Mouse (Mus musculus) intestine, postnatal 0 days (tissue): ENCODE measurements around the gene Mettl24. TPM values are rescaled to one million over a fixed set of nuclear protein-coding genes. Genes with fewer than 3 reads are reported as not detected.
A peak's percentile ranks its signal among the peaks of the same experiment; 100 is the strongest.

Source experiments
- ATAC-seq: fragments of 200-750 bp; cut with Nextera tagmentation; 2 replicates; pipeline ENCODE4 v1.8.0; 2017; ENCODE audit warnings: mild to moderate bottlenecking, moderate TSS enrichment, moderate library complexity
- H3K27ac ChIP-seq: fragments of 300-500 bp; sonication (generic); 2 replicates; pipeline ENCODE4 v1.5.1; 2014; ENCODE audit warnings: mild to moderate bottlenecking, low read depth, low read length, moderate library complexity
- H3K27me3 ChIP-seq: fragments of 300-500 bp; sonication (generic); replicated peaks from 2 replicates; pipeline ENCODE4 v1.6.1; 2014; ENCODE audit warnings: low read length, mixed read lengths; ENCODE audit not compliant: control insufficient read depth, insufficient read depth
- H3K36me3 ChIP-seq: fragments of 300-500 bp; sonication (generic); 2 replicates; pipeline ENCODE4 v1.6.1; 2014; ENCODE audit warnings: mild to moderate bottlenecking, moderate library complexity; ENCODE audit not compliant: control insufficient read depth, insufficient read depth
- H3K4me1 ChIP-seq: fragments of 300-500 bp; sonication (generic); replicated peaks from 2 replicates; pipeline ENCODE4 v1.6.1; 2014; ENCODE audit warnings: antibody characterized with exemption, low read length, mixed read lengths; ENCODE audit not compliant: control insufficient read depth, insufficient read depth
- H3K4me2 ChIP-seq: fragments of 300-500 bp; sonication (generic); replicated peaks from 2 replicates; pipeline ENCODE4 v1.6.1; 2014; ENCODE audit warnings: low read depth, mild to moderate bottlenecking, moderate library complexity
- H3K4me3 ChIP-seq: fragments of 300-500 bp; sonication (generic); 2 replicates; pipeline ENCODE4 v1.5.1; 2014; ENCODE audit warnings: low read depth, low read length
- H3K9ac ChIP-seq: fragments of 300-500 bp; sonication (generic); 2 replicates; pipeline ENCODE4 v1.6.1; 2014; ENCODE audit warnings: mild to moderate bottlenecking, low read depth, low read length
- H3K9me3 ChIP-seq: fragments of 300-500 bp; sonication (generic); 2 replicates; pipeline ENCODE4 v1.6.1; 2016; ENCODE audit warnings: mixed run types; ENCODE audit not compliant: control insufficient read depth
- CTCF ChIP-seq: sonication (generic); IDR thresholded peaks from 2 replicates; pipeline ENCODE4 v1.5.1; 2016; ENCODE audit warnings: low read depth, mild to moderate bottlenecking, control low read depth, antibody characterized with exemption, moderate library complexity
- WGBS: fragments of 180-500 bp; shearing (Covaris S2); extraction: QIAGEN DNeasy Blood & Tissue Kit; methylation state at CpG from one replicate; pipeline ENCODE4 v1.1.7; 2014; 5-methylcytosine and 5-hydroxymethylcytosine counted together
- polyA plus RNA-seq: library from polyadenylated mRNA; unstranded; fragments of >200 nt; fragmentation: Nextera tagmentation; extraction: Ambion mirVana; gene quantifications from 2 replicates; pipeline ENCODE4 v1.2.1, GENCODE M21; 2015

Mettl24 gene
- polyA plus RNA-seq, 1 experiment from 2014 or later = 1.7 TPM

GRCm38 (mm10) chr10:40716296-40716695 lies 33.2 kb downstream of the Mettl24 start:
- TF ChIP-seq CTCF = no peak
- Histone ChIP-seq H3K9me3 (no peaks in the 10 kb centered on the region), H3K4me2 (no peak overlapping the region), H3K27me3 (no peaks in the 10 kb centered on the region), H3K27ac (no peak overlapping the region), H3K4me3 (no peak overlapping the region), H3K36me3 (no peaks in the 10 kb centered on the region), H3K4me1 (no peaks in the 10 kb centered on the region), H3K9ac (no peak overlapping the region)
- no peak for ATAC-seq
- WGBS = 69% methylated on average over 8 of the region's 8 CpGs

DNA sequence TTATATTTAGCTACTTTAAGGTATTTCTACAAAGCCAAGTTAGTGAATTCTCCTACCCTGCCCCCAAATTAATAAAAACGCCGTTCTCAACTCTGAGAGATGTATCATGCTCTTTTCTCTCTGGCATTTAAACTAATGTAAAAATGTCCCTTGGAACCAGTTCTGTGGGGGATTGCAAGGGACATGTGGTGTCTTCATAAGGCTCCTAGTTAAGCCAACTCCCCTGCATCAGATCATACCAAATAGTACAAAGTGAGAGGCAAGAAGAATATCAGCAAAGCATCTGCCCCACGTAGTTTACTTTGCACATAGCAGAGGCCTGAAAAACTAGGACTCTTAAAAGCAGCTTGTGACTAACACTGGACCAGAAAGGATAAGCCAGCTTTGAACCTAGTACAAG lies 33.6 kb downstream of the Mettl24 start:
- WGBS = 72% methylated on average over 3 of the region's 3 CpGs
- no peak for ATAC-seq

GRCm38 (mm10) chr10:40718362-40718761 lies 35.3 kb downstream of the Mettl24 start:
- Histone ChIP-seq H3K27me3 (no peaks in the 10 kb centered on the region), H3K9ac (no peak overlapping the region), H3K4me3 (no peak overlapping the region), H3K9me3 (no peaks in the 10 kb centered on the region), H3K27ac (no peak overlapping the region), H3K4me1 (no peaks in the 10 kb centered on the region), H3K4me2 (no peak overlapping the region), H3K36me3 (no peaks in the 10 kb centered on the region)
- no peak for TF ChIP-seq CTCF
- no peak for ATAC-seq
- 91% methylated on average over 13 of the region's 13 CpGs for WGBS

More for the DNA sequence above, 33.6 kb downstream of the Mettl24 start:
- Histone ChIP-seq H3K4me1 (no peaks in the 10 kb centered on the region), H3K27ac (no peak overlapping the region), H3K4me2 (no peak overlapping the region), H3K9ac (no peak overlapping the region), H3K9me3 (no peaks in the 10 kb centered on the region), H3K4me3 (no peak overlapping the region), H3K36me3 (no peaks in the 10 kb centered on the region), H3K27me3 (no peaks in the 10 kb centered on the region)
- TF ChIP-seq CTCF = no peak

DNA sequence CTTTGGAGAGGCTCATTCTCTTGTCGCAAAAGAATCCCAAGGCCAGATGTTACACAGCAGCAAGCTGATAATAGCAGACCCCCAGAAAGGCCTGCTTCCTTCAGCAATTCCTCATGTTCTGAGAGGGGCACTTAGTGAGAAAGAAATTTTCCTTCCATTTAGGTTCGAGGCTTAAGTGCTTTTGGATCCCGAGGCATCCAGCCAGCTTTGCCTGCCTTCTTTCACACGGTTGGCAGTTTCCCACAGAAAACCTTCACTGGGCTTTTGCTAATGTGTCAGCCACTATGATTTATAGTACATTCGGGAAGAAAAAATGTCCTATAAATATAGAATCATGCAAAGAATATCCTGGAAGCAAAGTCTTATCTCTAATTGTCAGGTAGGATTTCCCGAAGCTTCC lies 36.0 kb downstream of the Mettl24 start:
- no peaks in the 10 kb centered on the region for H3K27me3 ChIP-seq
- H3K27ac ChIP-seq = no peak overlapping the region
- no peak overlapping the region for H3K4me3 ChIP-seq
- 51% methylated on average over 6 of the region's 6 CpGs for WGBS
- H3K9me3 ChIP-seq = no peaks in the 10 kb centered on the region
- H3K9ac ChIP-seq = no peak overlapping the region
- no peaks in the 10 kb centered on the region for H3K36me3 ChIP-seq
- no peaks in the 10 kb centered on the region for H3K4me1 ChIP-seq
- H3K4me2 ChIP-seq = no peak overlapping the region
- TF ChIP-seq CTCF = no peak
- no peak for ATAC-seq

- Histone ChIP-seq H3K27ac (no peak overlapping the region), H3K27me3 (no peaks in the 10 kb centered on the region), H3K9me3 (no peaks in the 10 kb centered on the region), H3K4me1 (no peaks in the 10 kb centered on the region), H3K36me3 (no peaks in the 10 kb centered on the region), H3K4me3 (no peak overlapping the region), H3K9ac (no peak overlapping the region), H3K4me2 (no peak overlapping the region)
- no peak for ATAC-seq
- 76% methylated on average over 5 of the region's 5 CpGs for WGBS
- no peak for TF ChIP-seq CTCF
Measured at GRCm38 (mm10) chr10:40720883-40721282, 37.8 kb downstream of the Mettl24 start.

GRCm38 (mm10) chr10:40724342-40724741 lies 41.3 kb downstream of the Mettl24 start:
- no peaks in the 10 kb centered on the region for H3K27me3 ChIP-seq
- no peak overlapping the region for H3K4me2 ChIP-seq
- WGBS = 48% methylated on average over 6 of the region's 6 CpGs
- H3K4me1 ChIP-seq = no peaks in the 10 kb centered on the region
- no peaks in the 10 kb centered on the region for H3K9me3 ChIP-seq
- no peak overlapping the region for H3K4me3 ChIP-seq
- TF ChIP-seq CTCF = no peak
- H3K9ac ChIP-seq = no peak overlapping the region
- ATAC-seq = no peak
- H3K36me3 ChIP-seq = no peaks in the 10 kb centered on the region
- H3K27ac ChIP-seq = no peak overlapping the region

GRCm38 (mm10) chr10:40725066-40725465 lies 42.0 kb downstream of the Mettl24 start:
- no peak overlapping the region for H3K27ac ChIP-seq
- H3K9me3 ChIP-seq = no peaks in the 10 kb centered on the region
- WGBS = 54% methylated on average over 4 of the region's 4 CpGs
- ATAC-seq = no peak
- no peak overlapping the region for H3K4me2 ChIP-seq
- no peak overlapping the region for H3K9ac ChIP-seq
- no peaks in the 10 kb centered on the region for H3K4me1 ChIP-seq
- peak; percentile 53 for TF ChIP-seq CTCF
- H3K4me3 ChIP-seq = no peak overlapping the region
- no peaks in the 10 kb centered on the region for H3K27me3 ChIP-seq
- no peaks in the 10 kb centered on the region for H3K36me3 ChIP-seq
